ENCODE assay signal across 23 mouse cellular contexts in genomic region chr8:103447916-103448315, GRCm38 (mm10).
DNase-seq lines count a peak whose midpoint lies in the region; ATAC-seq and TF ChIP-seq lines count a peak whose summit lies in the region.
"Had no signal": no experiment of that assay in that cellular context is flagged by ENCODE, and none has a peak within 500 bp of the region (broad histone marks: within the 10 kb centered on the region; RNA-seq: fewer than 3 reads in every experiment).

No protein-coding gene starts in this region.

- no peaks in the 10 kb centered on the region for H3K4me1 ChIP-seq in forebrain, embryonic 16.5 days (replicated peaks; ENCODE audit: control insufficient read depth, insufficient read depth, low read length)
- peaks cover 34% of the 10 kb centered on the region for H3K4me1 ChIP-seq in forebrain, embryonic 10.5 days
- 0 out of 2 replicates have a peak, but pooled peaks cover 2% of the 10 kb centered on the region for H3K4me1 ChIP-seq in midbrain, embryonic 14.5 days (ENCODE audit: control insufficient read depth, insufficient read depth, low read length)
- 0 out of 2 replicates have a peak, but pooled peaks cover 7% of the 10 kb centered on the region for H3K4me1 ChIP-seq in midbrain, embryonic 13.5 days (replicated peaks)
- H3K4me1 ChIP-seq: hindbrain, embryonic 15.5 days had no signal

- no peaks in the 10 kb centered on the region for H3K36me3 ChIP-seq in forebrain, embryonic 16.5 days (ENCODE audit: control insufficient read depth, insufficient read depth)
- H3K36me3 ChIP-seq in forebrain, embryonic 10.5 days (replicated peaks) = no peaks in the 10 kb centered on the region
- no peaks in the 10 kb centered on the region for H3K36me3 ChIP-seq in midbrain, embryonic 14.5 days (ENCODE audit: control insufficient read depth, insufficient read depth, low read length)
- H3K36me3 ChIP-seq in midbrain, embryonic 13.5 days = no peaks in the 10 kb centered on the region
- H3K36me3 ChIP-seq: embryonic facial prominence, embryonic 10.5 days; embryonic facial prominence, embryonic 13.5 days; heart, embryonic 10.5 days; hindbrain, embryonic 12.5 days; hindbrain, embryonic 15.5 days had no signal

- 31% methylated on average over 5 of the region's 5 CpGs for WGBS in forebrain, embryonic 16.5 days
- WGBS in forebrain, embryonic 10.5 days = 94% methylated on average over 5 of the region's 5 CpGs
- 40% methylated on average over 5 of the region's 5 CpGs for WGBS in midbrain, embryonic 14.5 days
- 53% methylated on average over 5 of the region's 5 CpGs for WGBS in midbrain, embryonic 13.5 days

- no peak overlapping the region for H3K4me3 ChIP-seq in forebrain, embryonic 16.5 days (replicated peaks; ENCODE audit: low read length)
- no peak overlapping the region for H3K4me3 ChIP-seq in forebrain, embryonic 10.5 days
- no peak overlapping the region for H3K4me3 ChIP-seq in midbrain, embryonic 14.5 days (replicated peaks; ENCODE audit: low read depth, low read length)
- no peak overlapping the region for H3K4me3 ChIP-seq in midbrain, embryonic 13.5 days (replicated peaks)
- H3K4me3 ChIP-seq: embryonic facial prominence, embryonic 10.5 days; embryonic facial prominence, embryonic 13.5 days; erythroblast, embryonic 14.5 days; heart, adult 2 months; heart, embryonic 10.5 days; hindbrain, embryonic 12.5 days; hindbrain, embryonic 15.5 days had no signal

- no peaks in the 10 kb centered on the region for H3K9me3 ChIP-seq in forebrain, embryonic 16.5 days (ENCODE audit: control insufficient read depth, low read length)
- H3K9me3 ChIP-seq in forebrain, embryonic 10.5 days = no peaks in the 10 kb centered on the region
- no peaks in the 10 kb centered on the region for H3K9me3 ChIP-seq in midbrain, embryonic 14.5 days (ENCODE audit: control insufficient read depth, low read length)
- no peaks in the 10 kb centered on the region for H3K9me3 ChIP-seq in midbrain, embryonic 13.5 days
- H3K9me3 ChIP-seq: embryonic facial prominence, embryonic 10.5 days; embryonic facial prominence, embryonic 13.5 days; heart, embryonic 10.5 days; hindbrain, embryonic 12.5 days; hindbrain, embryonic 15.5 days had no signal

- 0 out of 2 replicates have a peak, but pooled peaks cover 3% of the 10 kb centered on the region for H3K27me3 ChIP-seq in forebrain, embryonic 16.5 days (replicated peaks; ENCODE audit: control insufficient read depth, insufficient read depth, low read length)
- H3K27me3 ChIP-seq in forebrain, embryonic 10.5 days (ENCODE audit: poor library complexity, severe bottlenecking) = peaks cover 96% of the 10 kb centered on the region
- H3K27me3 ChIP-seq in midbrain, embryonic 14.5 days (ENCODE audit: control insufficient read depth, insufficient read depth, low read length) = no peaks in the 10 kb centered on the region; the same call in 1 of the 2 replicates
- peaks cover 22% of the 10 kb centered on the region for H3K27me3 ChIP-seq in midbrain, embryonic 13.5 days
- H3K27me3 ChIP-seq: embryonic facial prominence, embryonic 13.5 days; hindbrain, embryonic 12.5 days; hindbrain, embryonic 15.5 days had no signal

- H3K9ac ChIP-seq in forebrain, embryonic 16.5 days (replicated peaks; ENCODE audit: low read depth, low read length) = no peak overlapping the region
- H3K9ac ChIP-seq in midbrain, embryonic 14.5 days (replicated peaks; ENCODE audit: low read length) = no peak overlapping the region
- H3K9ac ChIP-seq in midbrain, embryonic 13.5 days (replicated peaks) = no peak overlapping the region
- H3K9ac ChIP-seq: embryonic facial prominence, embryonic 13.5 days; hindbrain, embryonic 12.5 days; hindbrain, embryonic 15.5 days had no signal

- no peak overlapping the region for H3K4me2 ChIP-seq in forebrain, embryonic 16.5 days (ENCODE audit: low read length)
- no peak overlapping the region for H3K4me2 ChIP-seq in midbrain, embryonic 14.5 days (ENCODE audit: low read length)
- H3K4me2 ChIP-seq in midbrain, embryonic 13.5 days (replicated peaks) = no peak overlapping the region
- H3K4me2 ChIP-seq: embryonic facial prominence, embryonic 13.5 days; hindbrain, embryonic 12.5 days; hindbrain, embryonic 15.5 days had no signal

- peak; percentile 79 for ATAC-seq in forebrain, embryonic 16.5 days
- peak; percentile 31; the same call in 1 of the 2 replicates for ATAC-seq in midbrain, embryonic 14.5 days (ENCODE audit: low FRiP score, low TSS enrichment)
- ATAC-seq in midbrain, embryonic 13.5 days = no peak
- ATAC-seq in frontal cortex, adult (ENCODE audit: low TSS enrichment) = no peak
- ATAC-seq: CD4-positive, CD25-positive, alpha-beta regulatory T cell, adult 4 months; intestine, postnatal 0 days had no signal

- H3K27ac ChIP-seq in forebrain, embryonic 16.5 days (ENCODE audit: low read length) = no peak overlapping the region
- H3K27ac ChIP-seq in forebrain, embryonic 10.5 days = no peak overlapping the region
- H3K27ac ChIP-seq in midbrain, embryonic 14.5 days (replicated peaks; ENCODE audit: low read depth, low read length) = no peak overlapping the region
- no peak overlapping the region for H3K27ac ChIP-seq in midbrain, embryonic 13.5 days
- H3K27ac ChIP-seq: embryonic facial prominence, embryonic 10.5 days; embryonic facial prominence, embryonic 13.5 days; heart, adult 2 months; heart, embryonic 10.5 days; hindbrain, embryonic 12.5 days; hindbrain, embryonic 15.5 days had no signal

- no peak for TF ChIP-seq CTCF in brain, embryonic 14.5 days (IDR thresholded peaks at IDR 0.05; ENCODE audit: borderline replicate concordance, extremely low read depth, insufficient read depth, insufficient read length)

- no peak for DNase-seq in forebrain, embryonic 10.5 days (ENCODE audit: extremely low spot score, low spot score)
- peak; percentile 41 for DNase-seq in midbrain, embryonic 14.5 days
- DNase-seq in brain, embryonic 14.5 days (ENCODE audit: low read depth) = peak; percentile 70
- DNase-seq: adrenal gland, adult 2 months; adrenal gland, postnatal 14 days; cerebellum, adult 11-12 months; cerebellum, adult 8-10 months; cerebellum, postnatal 10 days; cerebellum, postnatal 36 days; embryo, embryonic 11 days; gastrocnemius, postnatal 25 days; heart, adult 2 months had no signal

- TF ChIP-seq POLR2A in brain, embryonic 14.5 days (IDR thresholded peaks at IDR 0.05; ENCODE audit: borderline replicate concordance, extremely low read depth, insufficient read depth, insufficient read length, poor library complexity, severe bottlenecking) = no peak

Comparison
In these comparisons a context has a peak if more than half of its experiments do, and no peak if none do; other contexts are left out.
1. ATAC-seq: peak in forebrain, embryonic 16.5 days (single experiment) and midbrain, embryonic 14.5 days (single experiment); none in midbrain, embryonic 13.5 days (single experiment) and frontal cortex, adult (single experiment).